Mouse (Mus musculus): ENCODE results near the gene Lrmda.

- no peak for TF ChIP-seq CTCF (IDR thresholded peaks at IDR 0.05; ENCODE audit: extremely low read depth, insufficient read depth, low read length)
- no peak for TF ChIP-seq POLR2A (IDR thresholded peaks at IDR 0.05; ENCODE audit: extremely low read depth, insufficient read depth, low read length)
Observed at GRCm38 (mm10) chr14:22905741-22906667, 886.5 kb downstream of the Lrmda start.
